Mouse (Mus musculus) gastrocnemius, postnatal 25 days (tissue): Measurements from ENCODE around the gene Ldlrad3. TPM values are rescaled to one million over a fixed set of nuclear protein-coding genes. Genes with fewer than 3 reads are reported as not detected.

Experiments used
- DNase-seq: peaks from one replicate; pipeline ENCODE4 v3.0.0; 2022
- total RNA-seq, 2 experiments: library from RNA; stranded (reverse); gene quantifications; 1 replicate in 1 of 2; 2 replicates in 1 of 2; pipeline ENCODE4 v1.2.3; 2021

Gene Ldlrad3
- total RNA-seq, 2 experiments from 2014 or later: 4.2 to 6.4 TPM

DNA sequence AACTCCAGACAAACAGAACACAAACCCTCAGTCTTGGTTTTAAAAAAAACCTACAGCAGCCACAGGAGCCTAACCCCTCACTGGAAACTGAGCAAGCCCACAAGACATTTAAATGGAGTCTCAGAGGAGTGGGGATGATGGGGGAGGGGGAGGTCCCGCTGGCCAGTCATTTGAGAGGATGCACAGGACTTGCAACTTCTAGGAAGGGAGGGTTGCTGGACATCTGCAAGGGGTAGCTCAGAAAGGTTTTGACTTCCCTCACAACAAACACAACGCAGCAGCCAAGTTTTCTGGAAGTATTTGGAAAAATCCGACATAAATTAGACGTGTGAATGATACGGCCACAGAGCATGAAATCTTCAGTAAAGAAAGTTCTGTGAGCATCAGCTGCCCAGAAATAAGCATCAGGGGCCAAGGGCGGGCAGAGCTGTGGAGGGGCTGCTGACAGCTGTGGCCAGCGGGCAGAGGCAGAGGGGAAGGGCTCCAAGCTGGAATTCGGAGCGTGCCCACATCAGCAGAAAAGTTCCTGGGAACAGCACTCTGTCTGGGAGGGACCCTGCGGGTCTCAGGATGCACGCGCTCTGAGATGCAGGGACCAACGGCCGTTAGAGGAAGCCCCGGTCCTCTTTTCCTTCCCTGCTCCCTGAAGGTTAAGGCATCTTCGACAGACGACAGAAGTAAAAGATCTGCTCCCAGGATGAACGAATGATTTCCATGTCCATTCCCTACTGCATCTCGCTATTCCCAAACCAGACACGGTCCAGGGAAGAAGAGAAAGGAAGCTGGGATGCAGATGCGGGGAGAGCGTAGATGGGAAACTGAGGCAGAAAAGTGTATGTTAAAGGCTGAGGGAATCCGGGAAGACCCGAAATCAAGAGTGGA, 875 bp downstream of the Ldlrad3 start:
- no peak for DNase-seq

- no peak for DNase-seq
Measured at GRCm38 (mm10) chr2:102183720-102184480, 2.3 kb downstream of the Ldlrad3 start.

DNA sequence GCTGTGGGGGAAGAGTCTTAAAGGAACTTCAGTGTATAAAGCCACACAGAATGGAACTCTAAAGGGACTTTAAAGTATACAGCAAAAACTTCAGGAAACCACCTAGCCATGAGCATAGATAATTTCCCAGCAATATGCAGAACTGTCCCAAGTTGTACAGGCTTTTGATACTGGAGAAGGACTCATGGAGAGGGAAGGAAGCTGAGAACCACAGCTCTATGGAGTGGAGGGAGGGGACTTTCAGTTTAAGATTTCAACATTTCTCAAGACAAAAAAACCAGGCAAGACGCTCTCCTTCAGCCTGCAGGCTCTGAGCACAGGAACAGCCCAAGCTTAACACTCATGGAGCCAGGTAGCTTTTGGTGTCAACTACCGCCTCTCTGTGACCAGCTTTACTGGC, 4.7 kb downstream of the Ldlrad3 start:
- no peak for DNase-seq

- DNase-seq: no peak
Measured at GRCm38 (mm10) chr2:102176434-102176772, 9.8 kb downstream of the Ldlrad3 start.

GRCm38 (mm10) chr2:102175741-102176433, 10.3 kb downstream of the Ldlrad3 start:
- DNase-seq: no peak

DNA sequence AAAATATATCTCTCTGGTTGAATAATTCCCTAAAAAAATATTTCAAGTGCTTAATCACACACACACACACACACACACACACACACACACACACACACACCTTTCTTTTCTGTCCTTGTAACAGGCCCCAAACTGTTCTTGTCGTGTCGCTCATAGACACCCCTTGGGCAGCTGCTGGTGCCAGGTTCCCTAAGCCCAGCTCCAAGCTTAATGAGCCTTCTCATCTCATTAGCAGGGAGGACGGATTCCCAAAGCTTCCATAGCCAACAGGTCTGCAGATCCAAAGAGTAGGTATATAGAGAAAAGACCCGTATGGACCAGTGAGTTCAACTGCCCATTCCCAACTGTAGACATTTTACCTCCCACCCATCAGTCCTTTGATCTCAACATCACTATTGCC, 13.7 kb downstream of the Ldlrad3 start:
- no peak for DNase-seq

DNA sequence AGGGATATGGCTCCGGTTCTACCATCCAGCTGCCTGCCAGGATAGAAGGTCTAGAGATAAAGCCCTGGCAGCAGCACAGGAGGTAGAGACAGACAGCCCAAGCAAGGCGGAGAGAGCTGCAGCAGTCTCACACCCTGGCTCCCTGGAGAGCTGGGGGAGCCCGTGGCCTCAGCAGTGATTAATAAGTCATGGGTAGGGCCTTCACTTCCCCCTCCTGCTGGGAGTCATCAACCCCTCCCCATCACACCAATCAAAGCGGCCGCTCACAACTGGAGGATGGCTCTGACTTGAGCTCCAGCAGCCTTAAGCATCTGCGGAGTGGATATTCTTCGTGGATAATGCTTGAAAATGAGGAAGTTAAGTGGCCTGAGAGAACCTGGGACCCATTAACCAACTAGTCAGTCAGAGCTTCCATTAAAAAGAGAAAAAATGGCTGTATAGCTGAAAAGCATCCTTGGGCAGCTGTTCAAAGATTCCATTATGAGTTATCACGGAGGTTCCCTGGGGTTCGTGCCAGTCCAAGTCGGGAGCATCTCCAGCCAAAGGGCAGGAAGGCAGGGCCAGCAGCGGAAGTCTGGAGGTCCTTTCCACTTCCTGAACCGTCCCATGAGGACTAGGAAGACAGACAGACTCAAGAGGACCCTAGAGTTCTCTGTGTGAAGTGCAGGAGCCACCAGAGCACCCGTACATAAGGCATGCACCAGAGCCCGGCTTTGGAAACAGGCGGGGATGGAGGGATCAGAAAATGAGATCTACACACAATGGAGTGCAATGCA, 19.4 kb downstream of the Ldlrad3 start:
- DNase-seq: no peak

DNA sequence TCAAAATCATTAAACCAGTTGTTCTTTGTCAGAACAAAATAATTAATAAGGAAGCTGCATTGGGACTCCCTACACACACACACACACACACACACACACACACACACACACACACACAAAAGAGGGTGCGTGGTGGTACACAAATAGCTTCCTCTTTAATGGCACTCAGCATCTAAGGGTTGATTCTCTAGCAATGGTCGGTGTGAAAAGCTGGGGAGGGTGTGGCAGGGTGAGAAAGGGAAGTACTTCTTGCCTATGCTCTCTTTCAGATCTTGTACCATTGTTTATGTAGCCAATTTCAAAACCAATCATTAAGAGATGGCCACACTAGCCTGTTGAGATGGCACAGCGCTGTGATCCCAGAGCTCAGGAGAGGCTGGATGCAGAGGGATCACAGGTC, 23.1 kb downstream of the Ldlrad3 start:
- DNase-seq: no peak

DNA sequence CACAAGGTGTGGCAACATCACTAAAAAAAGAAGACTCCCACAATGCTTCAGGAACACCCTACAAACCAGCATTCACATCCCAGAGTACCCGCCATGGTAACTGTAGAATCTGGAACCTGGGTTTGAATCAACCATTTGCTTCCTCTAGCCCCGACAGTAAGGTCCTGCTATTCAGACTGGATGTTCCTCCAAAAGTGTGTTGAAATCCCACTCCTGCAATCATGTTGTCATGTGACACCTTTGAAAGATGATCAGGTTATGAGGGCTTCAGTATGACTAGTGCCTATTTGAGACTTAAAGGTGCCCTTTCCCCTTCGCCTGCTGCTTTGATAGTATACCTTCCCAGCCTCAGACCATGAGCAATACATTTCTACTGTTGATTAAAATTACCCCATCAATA, 28.6 kb downstream of the Ldlrad3 start:
- DNase-seq: no peak

DNA sequence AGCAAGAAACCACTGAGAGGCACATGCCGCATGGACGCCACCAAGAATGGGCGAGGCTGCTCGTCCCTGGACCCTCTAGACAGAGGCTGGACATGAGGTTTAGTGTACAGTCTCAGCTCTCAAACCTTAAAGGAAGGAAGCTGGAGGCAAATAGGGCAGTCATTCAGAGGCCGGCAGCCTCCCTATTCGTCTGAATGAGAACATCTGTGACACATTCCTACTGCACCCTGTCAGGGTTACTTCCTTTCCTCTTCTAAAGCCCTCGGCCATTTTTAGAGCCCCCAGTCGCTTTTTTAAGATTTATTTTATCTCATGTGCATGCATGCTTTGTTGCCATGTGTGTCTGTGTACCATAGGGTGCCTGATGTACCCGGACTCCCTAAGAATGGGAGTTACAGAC, 29.2 kb downstream of the Ldlrad3 start:
- DNase-seq: no peak

- no peak for DNase-seq
Measured at GRCm38 (mm10) chr2:102156460-102156859, 29.7 kb downstream of the Ldlrad3 start.

- DNase-seq: no peak
Measured at GRCm38 (mm10) chr2:102155306-102156015, 30.7 kb downstream of the Ldlrad3 start.

GRCm38 (mm10) chr2:102154771-102155211, 31.4 kb downstream of the Ldlrad3 start:
- DNase-seq: no peak

DNA sequence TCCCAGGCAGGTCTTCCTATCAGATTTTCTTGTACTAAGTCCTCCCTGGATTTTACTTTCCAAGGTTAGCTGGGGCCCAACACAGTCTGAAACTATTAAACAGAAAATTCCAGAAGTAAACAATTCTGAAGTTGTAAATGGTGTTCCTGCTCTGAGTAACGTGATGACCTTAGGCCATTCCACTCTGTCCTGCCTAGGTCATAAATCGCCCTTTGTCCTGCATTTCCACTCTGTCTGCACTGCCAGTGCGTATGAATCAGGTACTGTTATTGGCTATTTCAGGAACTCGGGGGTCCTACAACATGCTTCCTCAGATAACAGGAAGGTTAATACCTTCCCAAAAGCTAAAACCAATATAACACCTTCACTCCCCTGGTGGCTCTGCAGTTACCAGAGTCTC, 31.9 kb downstream of the Ldlrad3 start:
- no peak for DNase-seq

DNA sequence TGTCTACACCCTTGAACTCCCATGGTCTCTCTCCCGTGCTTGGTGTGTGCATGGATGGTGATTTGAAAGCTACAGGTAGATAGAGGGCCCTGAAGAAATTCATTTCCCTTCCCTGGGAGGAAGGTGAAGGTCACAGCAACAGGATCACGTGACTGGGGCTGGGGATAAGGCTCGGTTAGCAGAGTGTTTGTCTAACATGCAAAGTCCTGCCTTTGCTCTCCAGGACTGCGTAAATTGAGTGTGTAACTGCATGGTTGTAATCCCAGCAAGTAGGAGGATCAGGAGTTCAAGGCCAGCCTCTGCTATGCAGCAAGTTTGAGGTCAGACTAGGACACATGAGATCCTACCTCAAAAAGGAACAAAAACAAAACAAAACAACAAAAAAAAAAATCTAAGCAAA, 32.7 kb downstream of the Ldlrad3 start:
- no peak for DNase-seq

- no peak for DNase-seq
Measured at GRCm38 (mm10) chr2:102152851-102153250, 33.3 kb downstream of the Ldlrad3 start.

GRCm38 (mm10) chr2:102149058-102149457, 37.1 kb downstream of the Ldlrad3 start:
- no peak for DNase-seq

- DNase-seq: no peak
Measured at GRCm38 (mm10) chr2:102148093-102148492, 38.1 kb downstream of the Ldlrad3 start.

DNA sequence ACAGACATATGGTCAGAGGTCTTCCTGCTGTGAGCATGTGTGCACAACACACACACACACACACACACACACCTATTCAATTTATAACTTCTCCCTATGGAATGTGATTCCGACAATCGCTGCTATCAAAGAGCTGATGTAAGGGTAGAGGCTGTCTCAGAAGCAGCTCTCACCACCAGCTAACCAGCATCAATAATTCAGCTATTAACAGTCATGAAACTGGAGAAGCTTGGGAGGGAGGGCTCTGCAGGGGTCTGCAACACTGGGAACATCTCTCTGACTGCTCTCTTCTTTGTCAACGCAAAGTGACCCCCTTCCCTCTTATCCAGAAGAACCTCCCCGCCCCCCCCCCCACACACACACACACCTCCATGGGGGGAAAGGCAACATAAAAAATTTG, 38.6 kb downstream of the Ldlrad3 start:
- no peak for DNase-seq

- no peak for DNase-seq
Measured at GRCm38 (mm10) chr2:102146386-102146785, 39.8 kb downstream of the Ldlrad3 start.

DNA sequence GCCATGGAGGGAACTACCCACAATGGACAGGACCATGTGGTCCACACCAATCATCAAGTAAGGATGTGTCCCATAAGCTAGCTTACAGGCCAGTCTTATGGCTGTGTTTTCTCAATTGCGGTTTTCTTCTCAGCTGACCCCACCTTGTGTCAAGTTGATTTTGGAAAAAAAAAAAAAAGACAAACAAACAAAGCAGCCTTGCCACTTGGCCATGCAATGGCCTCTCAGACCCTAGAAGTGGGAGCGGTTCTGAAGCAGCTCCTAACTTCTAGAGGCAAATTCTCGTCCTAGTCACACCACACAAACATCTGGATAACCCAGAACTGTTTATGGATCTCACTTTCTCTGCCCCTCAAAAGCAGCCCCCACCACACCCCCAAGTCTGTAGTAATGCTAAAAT, 41.1 kb downstream of the Ldlrad3 start:
- no peak for DNase-seq
